Mouse (Mus musculus) heart, embryonic 14.5 days (tissue): ENCODE measurements around the gene Klk1b9. TPM values are rescaled to one million over a fixed set of nuclear protein-coding genes. Genes with fewer than 3 reads are reported as not detected.
"Not testable (repeated sequence)": the region's sequence is repeated elsewhere in the genome, so short reads cannot be mapped to it uniquely, and the experiment has no call there.

Experiments used
- ATAC-seq: fragments of 200-750 bp; cut with Nextera tagmentation; 2 replicates; pipeline ENCODE4 v1.8.0; 2017; ENCODE audit warnings: low read depth, moderate TSS enrichment; ENCODE audit not compliant: insufficient number of reproducible peaks, insufficient read depth, low FRiP score
- H3K27ac ChIP-seq, 2 experiments: fragments of 200-500 bp in 1 of 2; fragments of 300-500 bp in 1 of 2; sonication (generic) in 1 of 2; replicated peaks in 1 of 2; 2 replicates each; pipeline ENCODE4 v1.5.1; 2012 to 2014; ENCODE audit warnings: low read depth in 2 of 2, low read length in 2 of 2, control low read depth in 1 of 2, mild to moderate bottlenecking in 1 of 2, mixed read lengths in 1 of 2; ENCODE audit not compliant: control insufficient read depth in 1 of 2, insufficient read depth in 1 of 2
- H3K27me3 ChIP-seq: fragments of 300-500 bp; sonication (generic); 2 replicates; pipeline ENCODE4 v1.6.1; 2014; ENCODE audit warnings: mild to moderate bottlenecking, low read length, control low read depth; ENCODE audit not compliant: control insufficient read depth, insufficient read depth
- H3K36me3 ChIP-seq: fragments of 300-500 bp; sonication (generic); 2 replicates; pipeline ENCODE4 v1.6.1; 2014; ENCODE audit warnings: mild to moderate bottlenecking, control low read depth, low read length, mixed read lengths; ENCODE audit not compliant: control insufficient read depth, insufficient read depth
- H3K4me1 ChIP-seq, 2 experiments: fragments of 200-500 bp in 1 of 2; fragments of 300-500 bp in 1 of 2; sonication (generic) in 1 of 2; 2 replicates each; pipeline ENCODE4 v1.6.1; 2012 to 2014; ENCODE audit warnings: low read length in 2 of 2, control low read depth in 1 of 2, mixed read lengths in 1 of 2; ENCODE audit not compliant: control insufficient read depth in 2 of 2, insufficient read depth in 2 of 2
- H3K4me2 ChIP-seq: fragments of 300-500 bp; sonication (generic); 2 replicates; pipeline ENCODE4 v1.6.1; 2014; ENCODE audit warnings: mild to moderate bottlenecking, low read length
- H3K4me3 ChIP-seq, 2 experiments: fragments of 200-500 bp in 1 of 2; fragments of 300-500 bp in 1 of 2; sonication (generic) in 1 of 2; 2 replicates each; pipeline ENCODE4 v1.5.1; 2012 to 2014; ENCODE audit warnings: low read length in 2 of 2, mild to moderate bottlenecking in 2 of 2, control low read depth in 1 of 2, low read depth in 1 of 2, moderate library complexity in 1 of 2; ENCODE audit not compliant: control insufficient read depth in 1 of 2, insufficient read depth in 1 of 2
- H3K9ac ChIP-seq: fragments of 300-500 bp; sonication (generic); 2 replicates; pipeline ENCODE4 v1.6.1; 2014; ENCODE audit warnings: mild to moderate bottlenecking, low read length
- H3K9me3 ChIP-seq: fragments of 300-500 bp; sonication (generic); 2 replicates; pipeline ENCODE4 v1.6.1; 2016; ENCODE audit warnings: low read length, control low read depth; ENCODE audit not compliant: control insufficient read depth
- WGBS: fragments of 180-500 bp; shearing (Covaris S2); extraction: QIAGEN DNeasy Blood & Tissue Kit; methylation state at CpG from one replicate; pipeline ENCODE4 v1.1.7; 2014; 5-methylcytosine and 5-hydroxymethylcytosine counted together
- polyA plus RNA-seq: library from polyadenylated mRNA; unstranded; fragments of >200 nt; fragmentation: Nextera tagmentation; extraction: Ambion mirVana; gene quantifications from 2 replicates; pipeline ENCODE4 v1.2.1, GENCODE M21; 2014

The Klk1b9 gene
- polyA plus RNA-seq, 1 experiment from 2014 or later, result not detected

DNA sequence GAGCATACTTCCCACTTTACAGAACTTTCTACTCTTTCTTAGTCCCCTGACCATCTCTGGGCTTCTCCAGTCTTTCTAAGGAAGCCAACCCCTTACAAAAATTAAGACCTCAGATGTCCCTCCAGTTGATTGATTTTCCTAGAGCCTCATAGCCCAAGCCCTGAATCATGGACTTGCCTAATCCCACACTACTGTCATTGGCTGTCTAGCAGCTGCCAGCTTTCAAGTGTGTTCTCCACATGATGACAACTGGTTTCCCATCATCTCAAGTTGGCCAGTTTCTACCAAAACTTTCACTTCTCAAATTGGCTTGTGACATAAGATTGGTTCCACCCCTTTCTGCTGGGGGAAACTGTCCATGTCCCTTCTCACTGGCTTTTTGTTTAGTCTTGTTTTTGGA, 29.0 kb downstream of the Klk1b9 start:
- Histone ChIP-seq H3K9me3 (no peaks in the 10 kb centered on the region), H3K27ac (no peak overlapping the region), H3K9ac (no peak overlapping the region), H3K36me3 (no peaks in the 10 kb centered on the region), H3K4me2 (no peak overlapping the region), H3K4me3 (no peak overlapping the region), H3K4me1 (no peaks in the 10 kb centered on the region), H3K27me3 (no peaks in the 10 kb centered on the region)
- ATAC-seq, result no peak

GRCm38 (mm10) chr7:44011868-44012267, 36.0 kb downstream of the Klk1b9 start, which contains the start of gene Klk1b26:
TSS of gene Klk1b26 (plus strand) at chr7:44012168.
- not testable (repeated sequence) for H3K36me3 ChIP-seq, H3K9ac ChIP-seq, H3K4me2 ChIP-seq, ATAC-seq, H3K4me3 ChIP-seq, H3K9me3 ChIP-seq, H3K27ac ChIP-seq, H3K27me3 ChIP-seq, H3K4me1 ChIP-seq

DNA sequence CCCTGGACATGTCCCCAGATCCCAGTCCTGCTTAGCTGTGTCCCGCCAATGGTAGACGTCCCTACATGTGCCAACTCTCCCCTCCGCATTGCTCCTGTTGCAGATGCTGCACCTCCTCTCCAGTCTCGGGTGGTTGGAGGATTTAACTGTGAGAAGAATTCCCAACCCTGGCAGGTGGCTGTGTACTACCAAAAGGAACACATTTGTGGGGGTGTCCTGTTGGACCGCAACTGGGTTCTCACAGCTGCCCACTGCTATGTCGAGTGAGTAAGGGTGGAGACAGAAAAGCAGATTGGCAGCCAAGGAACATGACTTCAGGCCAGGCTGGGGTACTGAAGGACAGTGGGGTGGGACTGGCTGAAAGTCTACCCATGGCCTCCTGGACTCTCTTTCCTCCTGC, 38.8 kb downstream of the Klk1b9 start:
- H3K9me3 ChIP-seq, H3K27ac ChIP-seq, ATAC-seq, H3K9ac ChIP-seq, H3K4me2 ChIP-seq, H3K4me3 ChIP-seq, H3K36me3 ChIP-seq, H3K27me3 ChIP-seq, H3K4me1 ChIP-seq: not testable (repeated sequence)
- 76% methylated on average over 6 of the region's 6 CpGs for whole genome bisulfite sequencing

- no peaks in the 10 kb centered on the region for H3K36me3 ChIP-seq
- no peak overlapping the region for H3K9ac ChIP-seq
- WGBS, result 75% methylated on average over 5 of the region's 5 CpGs
- no peak overlapping the region for H3K4me3 ChIP-seq
- no peak overlapping the region for H3K27ac ChIP-seq
- no peaks in the 10 kb centered on the region for H3K9me3 ChIP-seq
- ATAC-seq, result no peak
- no peaks in the 10 kb centered on the region for H3K27me3 ChIP-seq
- H3K4me1 ChIP-seq, result no peaks in the 10 kb centered on the region
- no peak overlapping the region for H3K4me2 ChIP-seq
Observed at GRCm38 (mm10) chr7:44015071-44015470, 39.2 kb downstream of the Klk1b9 start.

Other genes starting within 250 kb of the Klk1b9 start
- gene Klk12, start 207.2 kb upstream of the Klk1b9 start, polyA plus RNA-seq, result not detected in 2 replicates
- not detected in 2 replicates for gene Klk11, start 201.5 kb upstream of the Klk1b9 start, polyA plus RNA-seq
- gene Klk10, start 195.0 kb upstream of the Klk1b9 start, polyA plus RNA-seq, result 0.19 and 0.34 TPM in 2 replicates
- not detected in 2 replicates for gene Klk9, start 184.2 kb upstream of the Klk1b9 start, polyA plus RNA-seq
- 24.2 and 26.3 TPM in 2 replicates for gene Klk8, start 178.5 kb upstream of the Klk1b9 start, polyA plus RNA-seq
- 0.11 and 0.20 TPM in 2 replicates for gene Klk7, start 164.8 kb upstream of the Klk1b9 start, polyA plus RNA-seq
- not detected in 2 replicates for gene Klk6, start 151.6 kb upstream of the Klk1b9 start, polyA plus RNA-seq
- gene Klk5, start 134.1 kb upstream of the Klk1b9 start, polyA plus RNA-seq, result not detected in 2 replicates
- gene Klk4, start 94.9 kb upstream of the Klk1b9 start, polyA plus RNA-seq, result not detected in 2 replicates
- gene Klk15, start 42.3 kb upstream of the Klk1b9 start, polyA plus RNA-seq, result not detected in 2 replicates
- not detected in 2 replicates for gene Klk1b8, start 25.4 kb upstream of the Klk1b9 start, polyA plus RNA-seq
- not detected in 2 replicates for gene Klk1b1, start 9.3 kb upstream of the Klk1b9 start, polyA plus RNA-seq
- gene Klk1b11, start 19.8 kb downstream of the Klk1b9 start, polyA plus RNA-seq, result not detected in 2 replicates
- not detected in 2 replicates for gene Klk1b26, start 36.1 kb downstream of the Klk1b9 start, polyA plus RNA-seq
- gene Klk1b27, start 76.2 kb downstream of the Klk1b9 start, polyA plus RNA-seq, result not detected in 2 replicates
- not detected in 2 replicates for gene Klk1b21, start 126.3 kb downstream of the Klk1b9 start, polyA plus RNA-seq
- not detected in 2 replicates for gene Klk1b22, start 136.6 kb downstream of the Klk1b9 start, polyA plus RNA-seq
- gene Klk1b16, start 160.7 kb downstream of the Klk1b9 start, polyA plus RNA-seq, result not detected in 2 replicates
- not detected in 2 replicates for gene Klk1b24, start 212.2 kb downstream of the Klk1b9 start, polyA plus RNA-seq
- not detected in 2 replicates for gene Klk1b3, start 222.1 kb downstream of the Klk1b9 start, polyA plus RNA-seq
- not detected in 2 replicates for gene Klk1b4, start 231.4 kb downstream of the Klk1b9 start, polyA plus RNA-seq
- gene Klk1b5, start 239.9 kb downstream of the Klk1b9 start, polyA plus RNA-seq, result not detected in 2 replicates
- not detected in 2 replicates for gene Klk1, start 249.3 kb downstream of the Klk1b9 start, polyA plus RNA-seq